13 mouse cellular contexts compared by ENCODE assay signal in the genomic region with DNA sequence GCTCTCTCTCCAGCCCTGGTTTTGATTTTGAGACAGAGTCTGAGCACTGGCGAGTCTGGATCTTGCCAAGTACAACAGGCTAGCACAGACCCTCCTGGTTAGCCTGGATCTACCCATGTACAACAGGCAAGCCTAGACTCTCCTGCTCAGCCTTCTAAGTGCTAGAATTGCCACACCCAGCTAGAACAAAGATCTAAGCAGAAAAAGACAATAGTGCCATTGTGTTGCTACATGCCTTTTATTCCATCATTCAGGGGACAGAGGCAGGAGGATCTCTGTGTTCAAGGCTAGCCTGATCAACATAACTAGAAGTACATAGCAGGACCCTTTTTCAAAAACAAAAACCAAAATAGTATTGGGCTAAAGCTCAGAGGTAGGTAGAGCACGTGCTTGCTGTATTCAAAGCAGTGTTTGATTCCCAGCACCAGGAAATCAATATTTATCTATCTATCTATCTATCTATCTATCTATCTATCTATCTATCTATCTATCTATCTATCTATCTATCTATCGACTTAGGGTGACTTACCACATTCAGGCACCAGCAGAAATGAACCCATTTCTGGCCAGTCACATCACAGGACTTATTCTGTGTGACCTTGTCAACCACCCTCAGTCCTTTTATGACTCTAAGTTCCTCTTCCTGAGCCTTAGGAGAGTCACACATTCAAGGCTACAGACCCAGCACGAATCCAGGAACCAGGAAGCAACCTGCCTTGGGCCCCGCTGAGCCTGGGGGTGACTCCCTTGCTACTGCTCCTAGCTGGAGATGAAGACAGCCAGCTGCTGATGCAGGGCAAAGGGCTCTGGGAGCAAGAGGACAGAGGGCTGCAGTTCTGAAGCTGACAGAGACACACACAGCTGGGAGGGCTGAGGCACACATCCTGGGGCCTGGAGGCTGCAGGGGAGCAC. TPM values are rescaled to one million over a fixed set of nuclear protein-coding genes. Genes with fewer than 3 reads are reported as not detected.
A peak's percentile ranks its signal among the peaks of the same experiment; 100 is the strongest.
DNase-seq lines count a peak whose midpoint lies in the region; ATAC-seq and TF ChIP-seq lines count a peak whose summit lies in the region.
"Had no signal": no experiment of that assay in that cellular context is flagged by ENCODE, and none has a peak within 500 bp of the region (broad histone marks: within the 10 kb centered on the region; RNA-seq: fewer than 3 reads in every experiment).

No protein-coding gene starts in this region.

- WGBS in hindbrain, embryonic 10.5 days: 75% methylated on average over 5 of the region's 5 CpGs
- 82% methylated on average over 5 of the region's 5 CpGs for WGBS in hindbrain, embryonic 12.5 days
- WGBS in hindbrain, embryonic 13.5 days: 80% methylated on average over 5 of the region's 5 CpGs
- 81% methylated on average over 5 of the region's 5 CpGs for WGBS in midbrain, embryonic 13.5 days

- H3K36me3 ChIP-seq in hindbrain, embryonic 10.5 days: peaks cover 11% of the 10 kb centered on the region
- no peaks in the 10 kb centered on the region for H3K36me3 ChIP-seq in hindbrain, embryonic 12.5 days
- peaks cover 10% of the 10 kb centered on the region for H3K36me3 ChIP-seq in hindbrain, embryonic 13.5 days
- no peaks in the 10 kb centered on the region for H3K36me3 ChIP-seq in midbrain, embryonic 13.5 days
- H3K36me3 ChIP-seq: midbrain, embryonic 15.5 days had no signal

- H3K9me3 ChIP-seq in hindbrain, embryonic 10.5 days: no peaks in the 10 kb centered on the region
- no peaks in the 10 kb centered on the region for H3K9me3 ChIP-seq in hindbrain, embryonic 12.5 days (replicated peaks)
- H3K9me3 ChIP-seq in hindbrain, embryonic 13.5 days: no peaks in the 10 kb centered on the region
- H3K9me3 ChIP-seq in midbrain, embryonic 13.5 days: no peaks in the 10 kb centered on the region
- H3K9me3 ChIP-seq: forebrain, embryonic 12.5 days; midbrain, embryonic 15.5 days had no signal

- peaks cover 18% of the 10 kb centered on the region; the same call in 1 of the 2 replicates for H3K4me1 ChIP-seq in hindbrain, embryonic 10.5 days (replicated peaks)
- no peaks in the 10 kb centered on the region; the same call in 1 of the 2 replicates for H3K4me1 ChIP-seq in hindbrain, embryonic 12.5 days
- H3K4me1 ChIP-seq in bone marrow macrophage, adult 2 months (ENCODE audit: control insufficient read depth, insufficient read depth, low read length): peaks cover 44% of the 10 kb centered on the region
- H3K4me1 ChIP-seq in hindbrain, embryonic 13.5 days (replicated peaks): no peaks in the 10 kb centered on the region
- H3K4me1 ChIP-seq in midbrain, embryonic 13.5 days (replicated peaks): no peaks in the 10 kb centered on the region
- H3K4me1 ChIP-seq: forebrain, embryonic 12.5 days; midbrain, embryonic 15.5 days had no signal

- H3K27me3 ChIP-seq in hindbrain, embryonic 10.5 days (ENCODE audit: insufficient read depth, poor library complexity, severe bottlenecking): no peaks in the 10 kb centered on the region
- no peaks in the 10 kb centered on the region for H3K27me3 ChIP-seq in hindbrain, embryonic 12.5 days
- no peaks in the 10 kb centered on the region for H3K27me3 ChIP-seq in hindbrain, embryonic 13.5 days
- H3K27me3 ChIP-seq in midbrain, embryonic 13.5 days: no peaks in the 10 kb centered on the region
- H3K27me3 ChIP-seq: forebrain, embryonic 12.5 days; midbrain, embryonic 15.5 days had no signal

- H3K4me3 ChIP-seq in hindbrain, embryonic 10.5 days: no peak overlapping the region
- H3K4me3 ChIP-seq in hindbrain, embryonic 12.5 days: no peak overlapping the region
- no peak overlapping the region for H3K4me3 ChIP-seq in bone marrow macrophage, adult 2 months (ENCODE audit: insufficient read depth, low read length)
- no peak overlapping the region for H3K4me3 ChIP-seq in hindbrain, embryonic 13.5 days
- H3K4me3 ChIP-seq in midbrain, embryonic 13.5 days (replicated peaks): no peak overlapping the region
- H3K4me3 ChIP-seq: forebrain, embryonic 12.5 days; midbrain, embryonic 15.5 days had no signal

- TF ChIP-seq CTCF in bone marrow macrophage, adult 2 months (IDR thresholded peaks at IDR 0.05; ENCODE audit: low read depth, low read length): no peak

- no peak for ATAC-seq in hindbrain, embryonic 12.5 days (ENCODE audit: low FRiP score)
- ATAC-seq in hindbrain, embryonic 13.5 days (ENCODE audit: low FRiP score): no peak
- ATAC-seq in midbrain, embryonic 13.5 days: no peak
- ATAC-seq: midbrain, embryonic 15.5 days had no signal

- no peak for DNase-seq in hindbrain, embryonic 10.5 days (ENCODE audit: low spot score)
- DNase-seq in B cell, adult 2 months: peak; percentile 55 to 60
- peak; percentile 39 to 77 for DNase-seq in lung, postnatal 4 days
- no peak for DNase-seq in yolk sac, embryonic 10.5 days (ENCODE audit: low spot score)
- DNase-seq: cerebellum, postnatal 36 days; kidney, adult 8-10 months had no signal

- no peak overlapping the region for H3K9ac ChIP-seq in hindbrain, embryonic 12.5 days
- no peak overlapping the region for H3K9ac ChIP-seq in hindbrain, embryonic 13.5 days
- no peak overlapping the region for H3K9ac ChIP-seq in midbrain, embryonic 13.5 days (replicated peaks)
- H3K9ac ChIP-seq: forebrain, embryonic 12.5 days; midbrain, embryonic 15.5 days had no signal

- no peak overlapping the region for H3K4me2 ChIP-seq in hindbrain, embryonic 12.5 days (replicated peaks)
- H3K4me2 ChIP-seq in hindbrain, embryonic 13.5 days: no peak overlapping the region
- no peak overlapping the region for H3K4me2 ChIP-seq in midbrain, embryonic 13.5 days (replicated peaks)
- H3K4me2 ChIP-seq: forebrain, embryonic 12.5 days; heart, embryonic 11.5 days; midbrain, embryonic 15.5 days had no signal

- TF ChIP-seq POLR2A in bone marrow macrophage, adult 2 months (IDR thresholded peaks at IDR 0.05; ENCODE audit: borderline replicate concordance, low read depth, low read length): no peak

- 0 out of 2 replicates have a peak overlapping the region, but pooled peaks have one; percentile 8 for H3K27ac ChIP-seq in hindbrain, embryonic 10.5 days
- H3K27ac ChIP-seq in hindbrain, embryonic 12.5 days: no peak overlapping the region
- H3K27ac ChIP-seq in bone marrow macrophage, adult 2 months (ENCODE audit: insufficient read depth, low read depth, low read length): peak overlapping the region; percentile 79
- H3K27ac ChIP-seq in hindbrain, embryonic 13.5 days: no peak overlapping the region
- H3K27ac ChIP-seq in midbrain, embryonic 13.5 days: no peak overlapping the region
- H3K27ac ChIP-seq: forebrain, embryonic 12.5 days; midbrain, embryonic 15.5 days had no signal

RNA-seq across cellular contexts. Expression of gene Slc25a19, which starts 10.7 kb away (rescaled TPM):
- 23.7 and 24.7 TPM in 2 replicates for polyA plus RNA-seq in hindbrain, embryonic 10.5 days (2016; fragmentation: Nextera tagmentation; extraction: Ambion mirVana)
- 24.7 and 26.5 TPM in 2 replicates for polyA plus RNA-seq in hindbrain, embryonic 12.5 days (2016; fragmentation: Nextera tagmentation; extraction: Ambion mirVana)
- polyA plus RNA-seq in bone marrow macrophage, adult 2 months (2012; ENCODE audit: insufficient read depth, insufficient read length, missing spikeins): 27.0 and 37.0 TPM in 2 replicates
- polyA plus RNA-seq in hindbrain, embryonic 13.5 days (2015; fragmentation: Nextera tagmentation; extraction: Ambion mirVana): 35.6 and 41.1 TPM in 2 replicates
- polyA plus RNA-seq in midbrain, embryonic 13.5 days (2015; fragmentation: Nextera tagmentation; extraction: Ambion mirVana): 32.6 and 35.4 TPM in 2 replicates

RNA-seq across cellular contexts. Expression of gene Mif4gd, which starts 26.0 kb away (rescaled TPM):
- polyA plus RNA-seq in hindbrain, embryonic 10.5 days (2016; fragmentation: Nextera tagmentation; extraction: Ambion mirVana): 16.3 and 20.6 TPM in 2 replicates
- 12.0 and 12.4 TPM in 2 replicates for polyA plus RNA-seq in hindbrain, embryonic 12.5 days (2016; fragmentation: Nextera tagmentation; extraction: Ambion mirVana)
- polyA plus RNA-seq in bone marrow macrophage, adult 2 months (2012; ENCODE audit: insufficient read depth, insufficient read length, missing spikeins): 90.6 and 96.3 TPM in 2 replicates
- 11.3 and 11.5 TPM in 2 replicates for polyA plus RNA-seq in hindbrain, embryonic 13.5 days (2015; fragmentation: Nextera tagmentation; extraction: Ambion mirVana)
- polyA plus RNA-seq in midbrain, embryonic 13.5 days (2015; fragmentation: Nextera tagmentation; extraction: Ambion mirVana): 8.8 and 10.5 TPM in 2 replicates

RNA-seq across cellular contexts. Expression of gene Gga3, which starts 34.9 kb away (rescaled TPM):
- 35.1 and 37.6 TPM in 2 replicates for polyA plus RNA-seq in hindbrain, embryonic 10.5 days (2016; fragmentation: Nextera tagmentation; extraction: Ambion mirVana)
- polyA plus RNA-seq in hindbrain, embryonic 12.5 days (2016; fragmentation: Nextera tagmentation; extraction: Ambion mirVana): 30.3 and 33.7 TPM in 2 replicates
- 60.1 and 81.9 TPM in 2 replicates for polyA plus RNA-seq in bone marrow macrophage, adult 2 months (2012; ENCODE audit: insufficient read depth, insufficient read length, missing spikeins)
- polyA plus RNA-seq in hindbrain, embryonic 13.5 days (2015; fragmentation: Nextera tagmentation; extraction: Ambion mirVana): 33.6 and 35.6 TPM in 2 replicates
- 31.8 and 38.1 TPM in 2 replicates for polyA plus RNA-seq in midbrain, embryonic 13.5 days (2015; fragmentation: Nextera tagmentation; extraction: Ambion mirVana)

RNA-seq across cellular contexts. Expression of gene Mrps7, which starts 35.0 kb away (rescaled TPM):
- polyA plus RNA-seq in hindbrain, embryonic 10.5 days (2016; fragmentation: Nextera tagmentation; extraction: Ambion mirVana): 104 and 112 TPM in 2 replicates
- 86.0 and 86.6 TPM in 2 replicates for polyA plus RNA-seq in hindbrain, embryonic 12.5 days (2016; fragmentation: Nextera tagmentation; extraction: Ambion mirVana)
- 33.1 and 36.9 TPM in 2 replicates for polyA plus RNA-seq in bone marrow macrophage, adult 2 months (2012; ENCODE audit: insufficient read depth, insufficient read length, missing spikeins)
- polyA plus RNA-seq in hindbrain, embryonic 13.5 days (2015; fragmentation: Nextera tagmentation; extraction: Ambion mirVana): 76.0 and 81.3 TPM in 2 replicates
- 77.6 and 78.8 TPM in 2 replicates for polyA plus RNA-seq in midbrain, embryonic 13.5 days (2015; fragmentation: Nextera tagmentation; extraction: Ambion mirVana)

Comparison
In these comparisons a context has a peak if more than half of its experiments do, and no peak if none do; other contexts are left out.
1. H3K27ac ChIP-seq: peak in hindbrain, embryonic 10.5 days (single experiment) and bone marrow macrophage, adult 2 months (single experiment); none in hindbrain, embryonic 12.5 days (single experiment), hindbrain, embryonic 13.5 days (single experiment) and midbrain, embryonic 13.5 days (single experiment).
2. DNase-seq: peak in B cell, adult 2 months (2 of 2) and lung, postnatal 4 days (2 of 2); none in hindbrain, embryonic 10.5 days (single experiment) and yolk sac, embryonic 10.5 days (single experiment).